Mouse (Mus musculus) kidney, adult 2 months (tissue): ENCODE results near the gene Pdia6. TPM values are rescaled to one million over a fixed set of nuclear protein-coding genes. Genes with fewer than 3 reads are reported as not detected.
A peak's percentile ranks its signal among the peaks of the same experiment; 100 is the strongest.

ENCODE experiments used
- DNase-seq: peaks from one replicate; pipeline ENCODE4 v3.0.0; 2021
- H3K27ac ChIP-seq: fragments of 200-500 bp; 2 replicates; pipeline ENCODE4 v1.5.1; 2012; ENCODE audit warnings: low read depth, low read length, control low read depth, inconsistent platforms; ENCODE audit not compliant: insufficient read depth
- H3K27me3 ChIP-seq: fragments of 200-500 bp; replicated peaks from 2 replicates; pipeline ENCODE4 v1.6.1; 2012; ENCODE audit warnings: mild to moderate bottlenecking, moderate library complexity, low read length, inconsistent platforms; ENCODE audit not compliant: control insufficient read depth, insufficient read depth
- H3K36me3 ChIP-seq: fragments of 200-500 bp; 2 replicates; pipeline ENCODE4 v1.6.1; 2012; ENCODE audit warnings: mild to moderate bottlenecking, moderate library complexity, low read length, inconsistent platforms; ENCODE audit not compliant: control insufficient read depth, insufficient read depth
- H3K4me1 ChIP-seq: fragments of 200-500 bp; 2 replicates; pipeline ENCODE4 v1.6.1; 2011; ENCODE audit warnings: low read length; ENCODE audit not compliant: control insufficient read depth, insufficient read depth
- H3K4me3 ChIP-seq: fragments of 200-500 bp; 2 replicates; pipeline ENCODE4 v1.5.1; 2011; ENCODE audit warnings: mild to moderate bottlenecking, low read depth, low read length, control low read depth; ENCODE audit not compliant: insufficient read depth
- CTCF ChIP-seq: fragments of 200-500 bp; conservative IDR thresholded peaks from 2 replicates; pipeline ENCODE4 v1.5.1; 2011; ENCODE audit warnings: low read depth, mild to moderate bottlenecking, control low read depth, low read length, moderate library complexity, mixed read lengths; ENCODE audit not compliant: insufficient read depth, insufficient read length
- POLR2A ChIP-seq: fragments of 200-500 bp; IDR thresholded peaks from one replicate; pipeline ENCODE4 v1.6.1; 2011; ENCODE audit warnings: low read depth, low read length, control low read depth
- WGBS: fragments of 180-500 bp; shearing (Covaris S2); methylation state at CpG from one replicate; pipeline ENCODE4 v1.1.7; 2018; 5-methylcytosine and 5-hydroxymethylcytosine counted together
- polyA plus RNA-seq: library from polyadenylated mRNA; depleted of rRNA; stranded (reverse); fragments of >200 nt; gene quantifications from 2 replicates; pipeline ENCODE4 v1.2.3, GENCODE M21; 2012

Pdia6 gene
- polyA plus RNA-seq, 1 experiment: 70.7 TPM

- no peak overlapping the region for H3K4me3 ChIP-seq
- no peaks in the 10 kb centered on the region for H3K27me3 ChIP-seq
- H3K27ac ChIP-seq: no peak overlapping the region
- WGBS: 88% methylated on average over 2 of the region's 2 CpGs
- no peaks in the 10 kb centered on the region for H3K36me3 ChIP-seq
- H3K4me1 ChIP-seq: peaks cover 5% of the 10 kb centered on the region; the same call in 1 of the 2 replicates
- no peak for DNase-seq
- TF ChIP-seq POLR2A: no peak
- no peak for TF ChIP-seq CTCF
These were observed 1.5 kb upstream of the Pdia6 start for GRCm38 (mm10) chr12:17264826-17265225.

DNA sequence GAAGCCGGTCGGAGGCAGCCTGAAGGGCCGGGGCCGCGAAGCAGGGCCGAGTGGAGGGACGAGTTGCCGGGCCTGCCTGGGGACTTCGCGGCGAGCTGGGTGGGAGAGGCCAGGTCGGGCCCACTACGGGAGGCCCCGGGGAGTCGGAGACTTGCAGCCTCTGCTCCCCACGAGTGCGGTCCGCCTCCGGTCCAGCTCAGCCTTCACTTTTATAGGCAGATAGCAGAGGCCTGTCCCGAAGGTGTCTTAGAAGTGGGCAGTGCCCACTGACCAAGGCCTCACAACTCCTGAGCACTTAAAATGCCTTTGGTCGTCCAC, 287 bp downstream of the Pdia6 start:
- Histone ChIP-seq H3K4me3 (peak overlapping the region; percentile 94), H3K27ac (peak overlapping the region; percentile 18; the same call in 1 of the 2 replicates), H3K36me3 (no peaks in the 10 kb centered on the region), H3K27me3 (no peaks in the 10 kb centered on the region), H3K4me1 (peaks cover 8% of the 10 kb centered on the region; the same call in 1 of the 2 replicates)
- no peak for DNase-seq
- TF ChIP-seq CTCF: no peak
- no peak for TF ChIP-seq POLR2A
- under 1% methylated on average over 21 of the region's 21 CpGs for WGBS

- Histone ChIP-seq H3K27me3 (no peaks in the 10 kb centered on the region), H3K36me3 (no peaks in the 10 kb centered on the region), H3K27ac (no peak overlapping the region), H3K4me1 (peaks cover 13% of the 10 kb centered on the region), H3K4me3 (peak overlapping the region; percentile 94)
- WGBS: 4% methylated on average over 4 of the region's 4 CpGs
- TF ChIP-seq CTCF (no peak), POLR2A (no peak)
- peak; percentile 16 for DNase-seq
These were observed 971 bp downstream of the Pdia6 start for GRCm38 (mm10) chr12:17267316-17267715.

- H3K27me3 ChIP-seq: no peaks in the 10 kb centered on the region
- TF ChIP-seq POLR2A (no peak), CTCF (peak; percentile 47)
- no peak overlapping the region for H3K4me3 ChIP-seq
- DNase-seq: peak; percentile 20
- H3K4me1 ChIP-seq: peaks cover 16% of the 10 kb centered on the region
- WGBS: 77% methylated on average over 1 of the region's 1 CpGs
- peaks cover 6% of the 10 kb centered on the region for H3K36me3 ChIP-seq
- no peak overlapping the region for H3K27ac ChIP-seq
These were observed 4.9 kb downstream of the Pdia6 start for GRCm38 (mm10) chr12:17271272-17271671.

DNA sequence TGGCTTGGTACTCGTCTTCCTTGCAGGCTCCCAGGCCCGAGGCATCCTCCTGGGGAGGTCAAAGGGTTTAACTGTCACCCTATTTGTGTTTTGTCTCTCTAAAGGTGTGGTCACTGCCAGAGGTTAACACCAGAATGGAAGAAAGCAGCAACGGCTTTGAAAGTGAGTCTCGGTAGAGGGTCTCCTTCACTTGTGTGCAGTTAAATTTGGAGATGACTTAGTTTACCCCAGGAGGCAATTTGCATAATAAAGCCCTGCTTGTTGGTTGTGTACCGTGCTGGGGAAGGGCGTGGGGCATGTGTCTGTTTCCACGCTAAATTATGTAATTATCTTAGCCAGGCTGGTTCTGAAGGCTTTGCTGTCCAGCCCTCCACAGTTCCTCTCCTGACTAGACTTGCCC, 7.5 kb downstream of the Pdia6 start:
- Histone ChIP-seq H3K27ac (no peak overlapping the region), H3K27me3 (no peaks in the 10 kb centered on the region), H3K4me3 (no peak overlapping the region), H3K36me3 (peaks cover 6% of the 10 kb centered on the region), H3K4me1 (peaks cover 11% of the 10 kb centered on the region)
- WGBS: 81% methylated on average over 7 of the region's 7 CpGs
- no peak for DNase-seq
- TF ChIP-seq POLR2A: no peak
- no peak for TF ChIP-seq CTCF

GRCm38 (mm10) chr12:17288496-17288895, 22.2 kb downstream of the Pdia6 start:
- 64% methylated on average over 4 of the region's 4 CpGs for WGBS

DNA sequence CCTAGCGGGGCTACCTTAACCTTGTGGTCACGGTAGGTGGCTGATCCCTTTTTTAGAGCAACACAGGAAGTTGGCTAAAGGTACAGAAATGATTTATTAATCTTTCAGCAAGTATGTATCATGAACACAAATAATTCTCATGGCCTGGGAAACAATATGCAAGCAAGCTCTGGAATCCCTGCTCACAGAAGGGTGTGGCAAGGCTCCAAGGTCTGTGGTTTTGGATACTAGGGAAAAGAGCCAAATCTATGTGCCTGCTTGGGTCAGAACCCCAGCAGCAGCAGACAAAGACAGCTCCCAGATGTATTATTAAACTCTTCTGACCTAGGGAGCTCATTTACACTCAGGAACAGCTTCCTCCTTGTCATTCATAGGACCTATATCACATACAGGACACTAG, 22.7 kb downstream of the Pdia6 start:
- no peak overlapping the region for H3K4me3 ChIP-seq
- H3K27ac ChIP-seq: no peak overlapping the region
- H3K36me3 ChIP-seq: peaks cover 2% of the 10 kb centered on the region; the same call in 1 of the 2 replicates
- no peaks in the 10 kb centered on the region for H3K4me1 ChIP-seq
- TF ChIP-seq POLR2A: no peak
- no peak for TF ChIP-seq CTCF
- DNase-seq: no peak
- H3K27me3 ChIP-seq: no peaks in the 10 kb centered on the region
- WGBS: 63% methylated on average over 2 of the region's 2 CpGs

More at GRCm38 (mm10) chr12:17288496-17288895, 22.2 kb downstream of the Pdia6 start:
- TF ChIP-seq POLR2A (no peak), CTCF (no peak)
- H3K4me3 ChIP-seq: no peak overlapping the region
- no peak for DNase-seq
- no peaks in the 10 kb centered on the region for H3K4me1 ChIP-seq
- H3K27ac ChIP-seq: no peak overlapping the region
- H3K27me3 ChIP-seq: no peaks in the 10 kb centered on the region
- H3K36me3 ChIP-seq: peaks cover 5% of the 10 kb centered on the region
